Mouse (Mus musculus) midbrain, embryonic 14.5 days (tissue): ENCODE data around the gene Gdpd1. TPM values are rescaled to one million over a fixed set of nuclear protein-coding genes. Genes with fewer than 3 reads are reported as not detected.

Experiments used
- ATAC-seq: fragments of 200-750 bp; cut with Nextera tagmentation; 2 replicates; pipeline ENCODE4 v1.8.0; 2017; ENCODE audit warnings: moderate number of reproducible peaks, moderate library complexity; ENCODE audit not compliant: low FRiP score, low TSS enrichment
- DNase-seq: peaks from one replicate; pipeline ENCODE4 v3.0.0-alpha.2; 2015
- H3K27ac ChIP-seq: fragments of 300-500 bp; sonication (generic); replicated peaks from 2 replicates; pipeline ENCODE4 v1.5.1; 2014; ENCODE audit warnings: mild to moderate bottlenecking, low read depth, low read length, moderate library complexity
- H3K27me3 ChIP-seq: fragments of 300-500 bp; sonication (generic); 2 replicates; pipeline ENCODE4 v1.6.1; 2014; ENCODE audit warnings: low read length, control low read depth, mixed read lengths; ENCODE audit not compliant: control insufficient read depth, insufficient read depth
- H3K36me3 ChIP-seq: fragments of 300-500 bp; sonication (generic); 2 replicates; pipeline ENCODE4 v1.6.1; 2014; ENCODE audit warnings: low read length, control low read depth; ENCODE audit not compliant: control insufficient read depth, insufficient read depth
- H3K4me1 ChIP-seq: fragments of 300-500 bp; sonication (generic); 2 replicates; pipeline ENCODE4 v1.6.1; 2014; ENCODE audit warnings: mild to moderate bottlenecking, antibody characterized with exemption, low read length, control low read depth; ENCODE audit not compliant: control insufficient read depth, insufficient read depth
- H3K4me2 ChIP-seq: fragments of 300-500 bp; sonication (generic); 2 replicates; pipeline ENCODE4 v1.6.1; 2014; ENCODE audit warnings: mild to moderate bottlenecking, low read length, moderate library complexity
- H3K4me3 ChIP-seq: fragments of 300-500 bp; sonication (generic); replicated peaks from 2 replicates; pipeline ENCODE4 v1.5.1; 2014; ENCODE audit warnings: low read depth, low read length
- H3K9ac ChIP-seq: fragments of 300-500 bp; sonication (generic); replicated peaks from 2 replicates; pipeline ENCODE4 v1.6.1; 2014; ENCODE audit warnings: mild to moderate bottlenecking, low read length, moderate library complexity
- H3K9me3 ChIP-seq: fragments of 300-500 bp; sonication (generic); 2 replicates; pipeline ENCODE4 v1.6.1; 2016; ENCODE audit warnings: low read length, control low read depth, mixed read lengths; ENCODE audit not compliant: control insufficient read depth
- WGBS: fragments of 180-500 bp; shearing (Covaris S2); extraction: QIAGEN DNeasy Blood & Tissue Kit; methylation state at CpG from one replicate; pipeline ENCODE4 v1.1.7; 2014; 5-methylcytosine and 5-hydroxymethylcytosine counted together
- polyA plus RNA-seq: library from polyadenylated mRNA; unstranded; fragments of >200 nt; fragmentation: Nextera tagmentation; extraction: Ambion mirVana; gene quantifications from 2 replicates; pipeline ENCODE4 v1.2.1, GENCODE M21; 2014

Gdpd1 gene
- polyA plus RNA-seq, 1 experiment from 2014 or later = 180 TPM

DNA sequence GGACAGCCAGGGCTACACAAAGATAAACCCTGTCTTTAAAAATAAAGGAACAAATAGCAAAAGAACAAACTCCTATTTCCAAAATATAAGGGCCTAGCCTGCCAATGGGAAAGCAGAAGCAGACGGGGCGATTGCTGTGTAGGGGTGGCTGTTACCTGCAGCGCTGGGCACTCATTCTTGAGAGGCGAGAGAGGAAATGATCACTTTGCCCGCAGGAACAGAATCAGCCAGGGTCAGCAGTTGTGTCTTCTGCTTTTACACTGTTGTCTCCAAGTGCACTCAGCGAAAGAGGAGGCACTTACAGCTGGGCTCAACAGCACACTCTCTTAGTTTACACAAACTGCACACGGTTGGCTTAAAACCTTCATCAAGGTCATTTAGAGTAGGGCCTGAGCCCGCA is 54.4 kb downstream of the Gdpd1 start:
- no peak for ATAC-seq
- H3K4me3 ChIP-seq = no peak overlapping the region
- DNase-seq = no peak
- H3K27ac ChIP-seq = no peak overlapping the region
- H3K4me2 ChIP-seq = no peak overlapping the region
- no peaks in the 10 kb centered on the region for H3K4me1 ChIP-seq
- H3K27me3 ChIP-seq = no peaks in the 10 kb centered on the region
- no peaks in the 10 kb centered on the region for H3K9me3 ChIP-seq
- no peak overlapping the region for H3K9ac ChIP-seq
- no peaks in the 10 kb centered on the region for H3K36me3 ChIP-seq
- 85% methylated on average over 8 of the region's 8 CpGs for WGBS

GRCm38 (mm10) chr11:87018081-87018480 is 55.8 kb downstream of the Gdpd1 start:
- Histone ChIP-seq H3K27me3 (no peaks in the 10 kb centered on the region), H3K36me3 (no peaks in the 10 kb centered on the region), H3K9ac (no peak overlapping the region), H3K27ac (no peak overlapping the region), H3K4me3 (no peak overlapping the region), H3K9me3 (no peaks in the 10 kb centered on the region), H3K4me1 (no peaks in the 10 kb centered on the region), H3K4me2 (no peak overlapping the region)
- DNase-seq (no peak), ATAC-seq (no peak)
- 82% methylated on average over 4 of the region's 4 CpGs for WGBS

DNA sequence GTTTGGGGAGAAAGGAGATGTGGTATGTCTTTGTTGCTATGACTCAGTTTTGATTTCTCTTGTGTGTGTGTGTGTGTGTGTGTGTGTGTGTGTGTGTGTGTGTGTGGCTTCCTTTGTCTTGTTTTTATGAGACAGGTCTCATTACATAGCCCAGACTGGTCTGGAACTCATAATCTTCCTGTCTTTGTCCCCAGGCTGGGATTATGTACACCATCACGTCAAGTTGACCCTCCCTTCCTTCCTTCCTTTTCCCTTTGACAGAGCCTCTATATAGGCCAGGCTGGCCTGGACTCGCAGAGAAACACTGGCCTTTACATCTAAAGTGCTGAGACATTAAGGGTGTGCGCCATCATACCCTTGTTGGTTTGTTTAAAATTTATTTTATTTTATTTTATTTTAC is 58.2 kb downstream of the Gdpd1 start:
- H3K27ac ChIP-seq = no peak overlapping the region
- no peak overlapping the region for H3K4me3 ChIP-seq
- no peaks in the 10 kb centered on the region for H3K36me3 ChIP-seq
- 71% methylated on average over 3 of the region's 3 CpGs for WGBS
- no peaks in the 10 kb centered on the region for H3K9me3 ChIP-seq
- no peaks in the 10 kb centered on the region for H3K27me3 ChIP-seq
- no peak overlapping the region for H3K4me2 ChIP-seq
- no peak for DNase-seq
- no peaks in the 10 kb centered on the region for H3K4me1 ChIP-seq
- H3K9ac ChIP-seq = no peak overlapping the region
- no peak for ATAC-seq

DNA sequence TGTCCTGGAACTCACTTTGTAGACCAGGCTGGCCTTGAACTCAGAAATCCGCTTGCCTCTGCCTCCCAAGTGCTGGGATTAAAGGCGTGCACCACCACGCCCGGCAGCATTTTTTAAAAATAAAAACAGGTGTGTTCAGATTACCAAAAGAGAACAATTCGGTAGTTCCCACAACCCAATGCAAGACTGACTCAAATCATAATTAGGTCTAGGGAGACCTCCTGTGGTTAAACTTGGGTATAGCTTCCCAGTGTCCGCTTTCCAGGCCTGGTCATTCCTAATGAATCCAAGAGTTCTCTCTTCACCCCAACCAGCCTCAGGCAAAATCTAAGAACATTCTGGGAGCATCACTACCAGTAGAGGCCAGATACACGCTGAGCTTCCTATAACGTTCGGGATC is 63.4 kb downstream of the Gdpd1 start:
- Histone ChIP-seq H3K4me2 (no peak overlapping the region), H3K4me3 (no peak overlapping the region), H3K27ac (no peak overlapping the region), H3K27me3 (no peaks in the 10 kb centered on the region), H3K36me3 (no peaks in the 10 kb centered on the region), H3K4me1 (peaks cover 2% of the 10 kb centered on the region; the same call in 1 of the 2 replicates), H3K9ac (no peak overlapping the region), H3K9me3 (no peaks in the 10 kb centered on the region)
- 28% methylated on average over 9 of the region's 9 CpGs for WGBS
- DNase-seq (peak; percentile 91), ATAC-seq (no peak)

DNA sequence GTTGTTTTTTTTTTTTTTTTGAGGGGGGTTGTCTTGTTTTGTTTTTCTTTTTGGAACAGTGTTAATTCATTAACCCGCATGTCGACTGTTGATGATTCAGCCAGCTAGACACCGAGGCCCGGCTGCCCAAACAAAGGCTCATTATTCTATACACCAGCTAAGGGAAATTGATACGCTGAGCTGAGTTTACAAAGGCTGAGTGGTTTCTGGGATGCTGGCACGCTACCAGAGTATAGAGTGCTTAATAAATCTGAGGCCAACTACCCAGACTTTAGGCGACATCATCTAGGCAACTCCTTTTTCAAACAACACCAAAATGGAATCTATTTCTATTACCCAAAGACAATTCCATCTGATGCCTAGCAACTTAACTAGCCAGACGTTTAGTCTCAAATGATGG is 66.5 kb downstream of the Gdpd1 start:
- DNase-seq (peak; percentile 69), ATAC-seq (no peak)
- H3K4me1 ChIP-seq = peaks cover 2% of the 10 kb centered on the region; the same call in 1 of the 2 replicates
- H3K9ac ChIP-seq = no peak overlapping the region
- H3K27ac ChIP-seq = no peak overlapping the region
- WGBS = 13% methylated on average over 8 of the region's 8 CpGs
- H3K4me3 ChIP-seq = no peak overlapping the region
- no peaks in the 10 kb centered on the region for H3K27me3 ChIP-seq
- no peaks in the 10 kb centered on the region for H3K36me3 ChIP-seq
- H3K4me2 ChIP-seq = no peak overlapping the region
- H3K9me3 ChIP-seq = no peaks in the 10 kb centered on the region

- ATAC-seq = no peak
Observed at GRCm38 (mm10) chr11:87004960-87005755, 68.7 kb downstream of the Gdpd1 start.

GRCm38 (mm10) chr11:87002078-87002829 is 71.6 kb downstream of the Gdpd1 start:
- Histone ChIP-seq H3K27me3 (no peaks in the 10 kb centered on the region), H3K4me1 (peaks cover 2% of the 10 kb centered on the region; the same call in 1 of the 2 replicates), H3K4me3 (no peak overlapping the region), H3K27ac (no peak overlapping the region), H3K36me3 (no peaks in the 10 kb centered on the region), H3K9me3 (no peaks in the 10 kb centered on the region), H3K4me2 (no peak overlapping the region), H3K9ac (no peak overlapping the region)
- 84% methylated on average over 10 of the region's 10 CpGs for WGBS
- ATAC-seq (no peak), DNase-seq (no peak)

More at GRCm38 (mm10) chr11:87004960-87005755, 68.7 kb downstream of the Gdpd1 start:
- H3K9ac ChIP-seq = no peak overlapping the region
- H3K4me3 ChIP-seq = no peak overlapping the region
- H3K9me3 ChIP-seq = no peaks in the 10 kb centered on the region
- WGBS = 52% methylated on average over 12 of the region's 12 CpGs
- no peak overlapping the region for H3K27ac ChIP-seq
- no peak for DNase-seq
- no peaks in the 10 kb centered on the region for H3K27me3 ChIP-seq
- no peaks in the 10 kb centered on the region for H3K36me3 ChIP-seq
- peaks cover 2% of the 10 kb centered on the region; the same call in 1 of the 2 replicates for H3K4me1 ChIP-seq
- H3K4me2 ChIP-seq = no peak overlapping the region

GRCm38 (mm10) chr11:87001217-87001616 is 72.6 kb downstream of the Gdpd1 start:
- Histone ChIP-seq H3K4me3 (no peak overlapping the region), H3K36me3 (no peaks in the 10 kb centered on the region), H3K9me3 (no peaks in the 10 kb centered on the region), H3K4me1 (no peaks in the 10 kb centered on the region), H3K4me2 (no peak overlapping the region), H3K27ac (no peak overlapping the region), H3K9ac (no peak overlapping the region), H3K27me3 (no peaks in the 10 kb centered on the region)
- no peak for DNase-seq
- 85% methylated on average over 8 of the region's 8 CpGs for WGBS
- ATAC-seq = no peak
